Mouse (Mus musculus) testis, postnatal 10 days (tissue): ENCODE results near the gene Riox2.
"Not testable (repeated sequence)": the region's sequence is repeated elsewhere in the genome, so short reads cannot be mapped to it uniquely, and the experiment has no call there.

ENCODE experiments used
- DNase-seq: peaks from one replicate; pipeline ENCODE4 v3.0.0; 2021; ENCODE audit warnings: low spot score

Gene Riox2

DNA sequence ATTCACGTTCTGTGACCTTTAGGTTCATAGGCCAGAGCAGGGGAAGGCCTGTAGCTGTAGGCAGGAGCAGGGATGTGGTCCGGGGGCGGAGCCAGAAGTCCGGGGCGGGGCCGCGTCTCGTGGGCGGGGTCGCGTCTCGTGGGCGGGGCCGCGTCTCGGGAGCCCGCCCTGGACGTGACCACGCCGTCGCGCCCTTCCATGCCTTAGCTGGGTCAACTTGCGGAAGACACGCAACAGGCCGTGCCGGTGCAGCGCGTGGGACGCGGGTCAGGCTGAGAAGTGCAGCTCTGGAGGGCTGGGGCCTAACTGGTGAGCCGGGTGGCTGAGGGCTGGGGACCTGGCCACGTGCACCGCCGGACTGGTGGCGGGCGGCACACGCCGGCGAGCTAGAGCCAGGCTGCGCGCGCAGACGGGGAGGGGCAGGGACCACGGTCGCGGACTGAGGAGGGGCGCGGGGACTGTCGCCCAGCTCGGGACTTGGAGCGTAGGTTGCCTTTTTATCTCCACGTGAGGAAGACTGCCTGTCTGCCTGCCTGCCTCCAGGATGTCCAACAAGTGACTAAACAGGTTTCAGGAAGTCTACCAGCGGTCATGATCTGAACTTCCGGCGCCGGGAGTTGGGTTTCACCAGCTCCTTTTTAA lies at the start of gene Riox2:
Gene Riox2, plus strand, starts transcription at position 139 of the 642 bp plus-strand sequence.
- peak; percentile 94 for DNase-seq

DNA sequence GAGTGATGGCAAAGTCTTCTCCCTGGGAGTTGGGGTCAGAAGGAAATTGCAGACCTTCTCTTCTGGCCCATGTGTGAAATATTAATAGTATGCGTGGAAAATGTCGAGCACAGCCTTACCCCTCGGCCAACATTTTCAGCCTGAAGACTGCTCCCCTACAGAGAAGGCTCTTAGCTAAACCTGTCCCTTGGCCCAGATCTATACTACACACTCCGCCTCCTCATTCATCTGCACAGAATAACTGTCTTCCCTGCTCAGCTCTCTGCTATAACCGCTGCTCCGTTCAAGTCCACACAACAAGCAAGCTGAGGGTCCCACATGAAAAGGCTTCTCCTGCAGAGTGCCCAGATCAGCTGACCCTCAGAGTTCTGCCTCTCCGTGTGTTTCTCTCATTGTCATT lies 43.6 kb upstream of the Riox2 start:
- DNase-seq, result no peak

DNA sequence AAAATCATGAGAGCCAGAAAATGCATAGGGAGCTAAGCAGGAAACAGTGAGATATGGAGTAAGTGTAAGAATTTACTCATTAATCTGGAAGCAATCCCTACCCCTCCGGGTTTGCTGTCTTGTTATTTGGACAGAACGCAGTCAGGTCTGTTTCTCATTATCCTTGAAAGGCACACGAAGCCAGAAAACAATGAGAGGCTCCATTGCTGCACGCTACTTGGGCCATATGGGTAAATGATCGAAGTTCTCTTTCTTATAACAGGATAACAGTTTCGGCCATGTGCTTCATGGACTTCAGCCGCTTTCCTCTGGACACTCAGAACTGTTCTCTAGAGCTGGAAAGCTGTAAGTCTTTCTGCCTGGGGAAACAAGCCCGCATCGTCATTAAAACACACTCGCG lies 38.4 kb upstream of the Riox2 start:
- DNase-seq, result no peak

DNA sequence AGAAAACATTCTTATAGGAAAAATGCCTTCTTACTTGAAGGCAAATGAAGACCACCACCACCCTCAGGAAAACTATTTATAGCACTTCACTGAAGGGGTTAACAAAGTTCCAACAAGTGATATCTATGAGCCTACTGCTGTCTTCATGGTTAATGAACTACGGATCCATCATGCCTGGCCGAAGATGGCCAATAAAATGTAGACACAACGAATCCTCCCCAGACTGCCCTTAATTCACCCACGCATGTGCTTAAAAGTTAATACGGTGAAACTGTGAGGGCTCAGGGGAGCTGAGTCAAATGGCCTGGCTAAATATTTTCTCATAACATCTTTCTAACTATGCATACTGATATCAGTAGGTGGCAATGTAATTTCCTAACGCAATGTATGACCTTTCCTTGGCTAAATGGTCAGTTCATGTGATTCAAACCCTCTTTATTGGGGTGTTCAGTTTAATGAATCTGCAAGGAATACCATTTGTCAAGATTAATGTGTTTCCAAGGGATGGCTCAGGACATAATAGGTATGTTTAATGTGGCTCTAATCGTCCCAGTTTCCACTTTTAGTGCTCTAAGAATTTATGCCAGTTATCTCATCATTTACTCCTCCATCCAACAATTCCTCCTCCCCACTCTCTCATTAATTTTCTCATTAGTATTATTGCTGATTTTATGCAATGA lies 26.6 kb upstream of the Riox2 start:
- no peak for DNase-seq

DNA sequence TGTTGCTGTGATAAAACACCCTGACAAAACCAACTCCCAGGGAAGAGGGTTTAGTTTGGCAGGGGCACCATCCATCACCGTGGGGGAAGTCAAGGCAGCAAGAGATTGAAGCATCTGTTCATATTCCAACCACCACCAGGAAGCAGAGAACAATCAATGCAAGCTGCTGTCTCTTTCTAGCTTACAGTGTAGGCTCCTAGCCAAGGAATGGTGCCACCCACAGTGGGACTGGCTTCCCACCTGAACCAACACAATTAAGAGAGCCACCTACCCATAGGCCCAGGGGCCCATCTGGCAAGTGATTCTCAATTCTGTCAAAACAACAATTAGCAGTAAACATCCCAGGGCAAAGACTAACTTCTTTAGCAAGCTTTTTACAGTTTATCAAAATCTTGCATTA lies 23.4 kb upstream of the Riox2 start:
- no peak for DNase-seq

DNA sequence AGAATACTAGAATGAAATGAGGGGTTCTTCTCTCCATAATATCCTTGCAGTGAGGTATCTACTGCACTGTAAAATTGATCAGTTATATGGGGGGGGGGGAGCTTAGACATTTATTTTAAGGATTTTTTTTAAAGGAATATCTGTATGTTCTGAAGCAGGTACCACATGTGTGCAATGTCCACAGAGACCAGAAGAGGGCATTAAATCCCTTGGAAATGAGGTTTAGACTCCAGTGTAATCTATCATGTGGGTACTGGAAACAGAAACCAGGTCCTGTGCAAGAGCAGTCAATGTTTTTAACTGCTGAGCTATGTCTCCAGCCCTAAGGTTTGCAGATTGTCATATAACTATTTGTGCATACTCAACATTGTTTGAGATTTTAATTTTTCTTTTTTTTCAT lies 22.5 kb upstream of the Riox2 start:
- DNase-seq, result no peak

DNA sequence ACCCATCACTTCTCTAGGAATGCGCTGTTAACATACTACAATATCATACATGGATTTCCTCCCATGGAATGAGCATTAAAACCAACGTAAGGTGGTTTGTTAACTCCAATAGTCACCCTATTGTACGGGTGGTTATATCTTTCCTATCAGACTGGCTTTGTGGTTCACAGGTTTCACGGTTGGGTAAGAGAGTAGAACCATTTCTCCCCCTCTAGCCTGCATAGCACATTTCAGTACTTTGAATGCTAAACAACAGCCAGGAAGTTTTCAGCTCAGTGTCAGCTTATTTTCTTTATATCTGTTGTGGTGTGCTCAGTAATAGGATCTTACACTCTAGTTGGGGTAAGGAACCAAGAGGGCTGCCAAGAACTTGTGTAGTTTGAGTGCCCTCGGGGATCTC lies 19.8 kb upstream of the Riox2 start:
- no peak for DNase-seq

DNA sequence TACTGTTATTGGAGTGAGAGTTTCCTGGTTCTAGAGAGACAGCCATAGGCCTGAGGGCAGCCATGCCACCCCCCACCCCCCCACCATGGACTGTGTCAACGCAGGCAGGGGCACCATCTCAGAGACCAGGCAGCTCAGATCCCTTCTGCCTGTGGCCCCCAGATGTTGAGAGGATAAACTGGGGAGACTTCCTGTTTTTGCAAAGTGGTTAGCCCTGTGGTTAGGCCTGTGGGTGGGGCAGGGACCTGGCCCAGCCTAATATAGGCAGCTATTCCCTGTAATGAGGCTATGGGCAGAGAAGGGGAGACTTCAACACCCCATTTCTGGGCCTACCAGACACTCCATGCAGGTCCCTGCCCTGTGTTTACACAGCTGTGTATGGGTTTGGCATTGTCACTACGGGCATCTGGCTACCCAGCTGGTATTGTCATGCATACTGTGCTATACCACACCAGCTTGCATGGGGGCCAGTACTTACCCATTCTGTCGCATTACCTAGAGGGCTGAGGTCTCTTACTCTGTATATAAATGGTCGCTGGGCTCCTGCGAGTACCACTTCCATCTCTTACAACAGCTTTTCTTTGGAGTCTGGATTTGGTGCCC lies 12.2 kb upstream of the Riox2 start:
- DNase-seq, result not testable (repeated sequence)

DNA sequence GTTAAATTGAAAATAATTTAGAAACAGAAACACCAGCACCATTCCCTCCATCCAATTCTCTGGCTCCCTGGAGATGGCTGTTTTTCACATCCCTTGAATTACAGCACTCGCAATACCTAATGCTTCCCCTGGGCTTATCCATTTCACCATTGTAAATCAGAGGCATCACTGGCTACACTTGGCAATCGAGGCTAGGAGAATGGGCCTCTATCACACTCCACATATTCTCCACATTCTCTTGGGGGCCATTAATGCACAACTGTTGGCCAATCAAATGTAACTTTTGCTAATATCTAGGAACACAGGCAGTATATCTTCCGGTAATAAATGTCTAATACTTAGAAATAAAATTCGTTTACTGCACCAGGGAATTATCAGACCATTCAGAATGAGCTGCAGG lies 8.0 kb upstream of the Riox2 start:
- DNase-seq, result no peak

DNA sequence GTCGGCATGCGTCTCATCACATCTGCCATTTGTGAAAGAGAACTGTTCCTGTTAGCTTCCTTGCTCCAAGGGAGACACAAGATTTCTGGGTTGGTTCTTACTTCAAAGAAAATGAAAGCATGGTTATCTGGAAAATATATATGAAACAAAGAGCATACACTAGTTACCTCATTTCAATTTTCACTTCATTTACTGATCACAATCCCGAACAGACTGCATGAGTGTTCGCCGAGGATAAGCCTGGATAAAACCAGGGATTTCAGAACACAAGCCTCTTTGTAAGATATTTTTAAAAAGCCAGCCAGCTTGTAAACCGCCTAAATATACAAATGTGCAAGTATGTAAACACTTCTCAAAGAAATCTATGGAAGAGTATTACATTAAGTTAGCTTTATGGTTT lies 7.6 kb upstream of the Riox2 start:
- no peak for DNase-seq

DNA sequence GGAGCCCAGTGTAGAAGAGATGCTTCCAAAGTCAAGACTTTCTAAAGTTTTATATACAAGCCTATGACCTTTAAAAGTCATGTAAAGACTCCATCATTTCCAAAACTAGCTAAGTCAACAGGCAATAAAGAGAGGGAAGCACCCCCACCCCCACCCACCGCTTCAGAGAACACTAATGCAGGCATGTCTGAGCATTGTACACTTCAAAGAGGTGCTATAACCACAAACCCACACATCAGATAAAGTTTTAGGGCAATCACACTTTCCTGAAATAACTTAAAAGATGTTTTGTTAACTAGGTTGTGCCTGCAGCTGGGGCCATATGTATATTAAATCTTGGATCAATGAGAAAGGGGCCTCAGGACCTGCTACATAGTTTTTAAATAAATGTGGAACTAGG lies 1.7 kb upstream of the Riox2 start:
- no peak for DNase-seq

DNA sequence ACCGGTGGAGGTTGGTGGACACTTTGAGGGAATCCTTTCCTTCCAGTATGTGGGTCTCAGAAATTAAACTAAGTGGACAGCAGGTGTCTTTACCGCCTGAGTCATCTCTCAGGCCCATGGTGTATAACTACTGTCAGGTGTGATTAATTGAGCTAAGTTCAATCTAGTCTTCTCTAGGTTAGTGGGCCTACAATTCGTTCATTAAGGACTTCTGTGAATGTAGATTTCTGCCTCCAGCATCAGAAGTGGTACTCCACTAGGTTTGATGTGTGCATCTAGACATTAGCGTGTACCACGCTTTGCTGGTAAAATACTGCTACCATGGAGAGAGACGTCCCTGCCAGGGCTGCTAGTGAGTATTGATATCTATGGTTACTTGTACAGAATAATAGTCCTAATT lies 971 bp downstream of the Riox2 start:
- DNase-seq, result no peak

DNA sequence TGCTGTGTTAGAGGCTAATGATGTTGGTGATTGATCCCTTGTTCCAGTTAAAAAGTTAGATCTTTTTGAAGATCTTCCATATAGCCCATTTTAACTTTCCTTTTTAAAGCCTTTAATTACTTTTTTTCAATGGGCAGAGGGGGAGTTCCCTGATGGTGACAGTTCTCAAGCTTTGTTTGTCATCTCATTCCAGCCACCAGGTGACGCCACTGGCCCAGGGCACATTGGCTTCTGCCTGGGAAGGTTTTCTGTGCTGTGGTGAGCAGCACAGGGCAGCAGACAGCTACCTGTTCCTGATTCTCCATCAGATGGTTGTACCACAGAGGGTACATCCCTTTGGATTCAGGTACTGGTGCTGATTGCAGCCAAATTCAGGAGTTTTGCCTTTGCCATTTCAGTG lies 3.2 kb downstream of the Riox2 start:
- peak; percentile 83 for DNase-seq

DNA sequence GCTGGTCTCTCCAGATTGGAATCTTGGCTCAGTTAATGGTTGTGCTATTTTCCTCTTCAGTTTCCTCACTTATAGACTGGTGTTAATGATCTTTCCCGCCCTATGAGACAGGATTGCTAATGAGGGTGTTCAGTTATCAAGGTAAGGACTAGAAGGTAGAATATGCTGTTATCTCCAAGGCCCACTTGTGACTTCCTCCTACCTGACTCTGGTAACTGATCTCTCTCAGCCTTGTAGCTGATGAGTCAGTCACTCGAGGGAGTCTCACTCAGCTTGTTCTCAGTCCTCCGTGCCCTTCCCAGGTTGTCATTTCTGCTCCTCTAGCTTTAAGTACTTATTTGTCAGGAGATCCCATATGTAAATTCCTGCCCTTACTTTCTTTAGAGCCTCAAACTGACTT lies 6.4 kb downstream of the Riox2 start:
- no peak for DNase-seq

DNA sequence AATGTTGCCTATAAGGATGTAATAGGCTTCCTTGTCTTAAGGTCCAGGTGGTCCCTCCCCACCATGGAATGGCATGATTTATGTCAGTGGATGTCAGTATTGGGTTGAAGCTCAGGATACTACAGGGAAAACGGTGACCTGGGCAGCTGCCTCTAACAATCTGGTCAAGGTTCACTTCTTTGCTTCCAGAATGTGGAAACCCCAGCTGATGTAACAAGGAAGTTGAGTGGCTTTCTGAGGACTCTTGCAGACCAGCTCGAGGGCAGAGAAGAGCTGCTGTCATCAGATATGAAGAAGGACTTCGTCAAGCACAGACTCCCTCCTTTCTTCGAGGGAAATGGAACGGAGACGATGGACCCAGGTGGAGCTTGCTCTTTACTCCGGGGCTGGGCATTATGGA lies 15.7 kb downstream of the Riox2 start:
- no peak for DNase-seq

DNA sequence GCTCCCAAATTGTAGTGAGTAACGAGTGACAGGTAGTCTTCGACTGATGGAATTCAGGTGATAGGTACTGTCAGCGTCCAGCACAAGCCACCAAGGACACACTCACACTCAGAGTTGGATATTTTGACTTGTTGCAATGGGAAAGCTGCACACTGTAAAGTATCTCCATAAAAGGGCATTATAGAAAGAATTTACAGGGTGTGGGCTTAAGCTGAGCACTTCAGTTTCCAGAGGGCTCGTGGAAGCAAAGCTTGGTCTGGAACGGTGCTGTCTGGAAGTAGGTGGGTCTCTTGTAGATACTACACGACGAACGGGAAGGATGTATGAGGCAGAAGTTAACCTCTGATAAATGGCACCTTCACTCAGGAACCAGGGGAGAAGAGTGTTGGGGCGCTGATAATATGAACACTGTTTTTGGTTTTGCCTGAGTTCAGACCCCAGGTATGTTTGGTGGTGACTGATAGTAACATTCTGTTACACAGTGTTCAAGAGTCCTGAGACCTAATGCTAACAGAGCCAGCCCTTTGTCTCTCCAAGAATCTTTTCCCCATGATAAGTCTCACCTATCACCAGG lies 16.5 kb downstream of the Riox2 start:
- DNase-seq, result no peak

DNA sequence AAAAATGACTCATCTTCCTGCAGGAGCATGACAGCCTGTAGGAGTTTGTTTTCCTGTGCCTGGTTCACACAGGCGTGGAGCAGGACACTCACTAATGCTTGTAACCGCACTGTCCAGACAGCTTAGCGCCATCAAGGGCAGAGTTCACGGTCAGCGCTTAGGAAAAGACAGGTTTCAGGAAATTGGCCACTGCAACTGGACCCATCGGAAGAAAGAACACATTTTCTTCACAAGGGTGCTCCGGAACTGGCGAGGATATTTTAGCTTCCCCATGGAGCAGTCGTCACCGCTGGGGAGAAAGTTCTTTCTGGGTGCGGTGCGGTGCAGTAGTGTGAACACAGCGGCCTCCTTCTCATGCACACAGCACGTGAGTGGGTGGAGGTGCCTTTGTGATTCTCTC lies 21.6 kb downstream of the Riox2 start:
- DNase-seq, result no peak

DNA sequence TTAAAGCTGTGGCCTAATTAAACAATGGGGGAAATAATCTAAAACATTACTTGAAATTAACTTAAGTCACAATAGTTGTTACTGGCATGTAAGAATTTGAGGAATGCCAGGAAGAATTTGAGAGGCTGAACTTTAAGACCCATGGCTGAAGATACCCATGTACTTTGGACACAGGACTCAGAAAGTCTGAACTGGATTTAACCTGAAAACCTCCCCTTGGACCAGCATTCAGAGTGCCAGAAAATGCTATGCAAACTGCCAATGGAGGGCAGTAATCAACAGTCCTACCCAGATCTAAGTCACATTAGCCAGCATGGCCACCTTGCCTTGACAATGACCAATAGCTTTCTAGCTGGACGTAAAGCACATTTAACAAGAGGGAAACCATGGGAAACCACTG lies 26.4 kb downstream of the Riox2 start:
- DNase-seq, result no peak

DNA sequence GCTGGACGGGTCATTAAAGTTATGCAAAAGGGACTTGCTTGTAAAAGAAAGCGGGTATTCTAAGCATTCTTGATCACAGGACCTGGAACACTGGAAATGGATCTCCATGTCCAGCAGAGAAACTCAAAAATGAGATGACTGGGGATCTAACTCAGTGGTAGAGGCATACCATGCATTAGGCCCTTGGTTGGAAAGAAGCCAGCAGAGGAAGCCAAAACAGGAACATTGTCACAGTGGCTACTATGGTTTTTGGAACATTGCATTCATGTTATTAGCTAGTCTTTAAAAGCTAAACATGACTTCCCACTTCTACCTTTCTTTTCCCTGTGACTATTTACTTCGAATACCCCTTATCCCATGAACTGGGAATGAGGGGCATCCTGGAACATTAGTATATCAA lies 27.6 kb downstream of the Riox2 start:
- no peak for DNase-seq

DNA sequence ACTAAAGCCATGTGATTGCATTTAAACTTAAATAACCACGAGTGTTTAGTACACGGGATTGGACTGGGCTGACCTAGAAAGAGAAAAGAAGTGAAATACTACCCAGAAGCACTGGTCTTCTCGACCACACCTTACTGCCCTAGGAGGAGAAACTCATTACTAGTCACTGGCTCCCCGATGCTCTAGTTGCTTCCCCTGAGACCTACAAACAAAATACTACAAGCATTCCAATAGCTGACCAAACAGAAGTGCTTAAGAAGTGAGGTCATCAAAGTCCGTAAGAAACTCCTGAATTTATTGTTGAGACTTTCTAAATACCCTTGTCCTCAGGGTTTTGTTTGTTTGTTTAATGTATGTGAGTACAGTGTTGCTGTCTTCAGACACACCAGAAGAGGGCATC lies 38.3 kb downstream of the Riox2 start:
- DNase-seq, result no peak

DNA sequence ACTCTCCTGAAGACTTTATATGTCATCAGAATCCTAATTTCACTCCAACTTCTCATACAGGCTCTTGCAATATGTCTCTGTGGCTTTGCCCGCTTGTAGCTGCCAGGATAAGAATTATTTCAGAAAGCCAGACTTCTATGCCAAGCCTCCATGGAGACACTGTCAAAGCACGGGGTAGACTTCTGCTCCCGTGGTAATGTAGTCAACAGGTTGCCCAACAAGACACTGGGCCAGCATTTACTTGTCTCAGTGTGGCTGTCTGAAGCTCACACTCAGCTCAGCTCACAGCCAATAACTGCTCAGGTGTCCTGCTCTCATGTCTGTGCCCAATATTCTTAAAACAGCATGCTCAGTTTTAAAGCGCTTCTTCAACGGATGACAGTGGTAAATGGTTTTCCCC lies 43.6 kb downstream of the Riox2 start:
- DNase-seq, result no peak

DNA sequence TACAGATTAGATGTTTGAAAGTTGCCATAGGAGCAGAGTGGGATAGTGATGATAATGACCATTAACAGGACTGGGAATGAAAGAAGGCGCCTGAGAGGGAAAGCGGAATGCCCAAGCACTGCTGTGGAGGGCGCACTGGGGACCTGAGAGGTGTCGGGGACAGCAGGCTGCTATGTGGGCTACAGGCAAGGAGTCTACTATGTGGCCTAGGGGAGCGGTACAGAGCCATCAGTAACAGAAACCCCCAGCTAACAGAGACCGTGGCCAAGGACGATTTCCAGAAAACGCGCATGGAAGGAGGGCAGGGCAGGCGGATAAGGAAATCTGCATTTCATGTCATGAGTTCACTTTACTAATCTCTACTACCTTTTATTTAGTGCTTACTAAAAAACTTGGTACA lies 45.4 kb downstream of the Riox2 start:
- DNase-seq, result no peak

DNA sequence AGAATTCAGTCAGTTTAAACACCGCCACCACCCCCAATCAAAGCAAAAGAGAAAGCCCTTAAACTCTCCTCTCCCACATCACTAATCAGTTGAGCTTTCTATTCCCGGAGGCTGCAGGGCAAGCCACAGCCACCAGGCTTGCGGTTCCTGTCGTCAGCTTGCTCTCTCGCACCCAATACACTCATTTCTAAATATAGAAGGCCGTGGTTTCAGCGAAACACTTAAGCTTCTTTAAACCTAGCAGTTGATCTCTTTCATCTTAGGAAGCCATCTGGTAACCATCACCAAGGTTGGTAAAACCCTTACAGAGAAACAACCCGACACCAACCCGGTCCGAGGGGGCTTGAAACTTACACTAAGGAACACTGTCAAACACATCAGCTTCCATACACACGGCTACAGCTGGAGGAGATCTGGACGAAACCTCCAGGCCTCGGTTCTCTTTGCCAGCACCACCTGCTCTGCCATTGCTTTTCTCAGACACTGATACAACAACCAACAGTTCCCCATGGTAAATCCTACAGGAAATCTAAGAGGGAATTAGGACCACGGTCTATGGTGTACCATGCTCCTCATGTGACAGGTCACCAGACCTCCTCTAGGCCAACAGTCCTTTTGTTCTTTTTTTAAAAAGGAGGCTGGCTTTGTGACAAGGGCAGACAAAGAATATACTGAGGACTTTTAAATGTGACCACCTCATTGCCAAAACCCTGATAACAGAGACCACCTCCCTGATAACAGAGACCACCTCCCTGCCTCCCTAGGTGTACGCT lies 46.1 kb downstream of the Riox2 start:
- no peak for DNase-seq
